Mouse (Mus musculus): ENCODE results near the gene Map2k5.

DNA sequence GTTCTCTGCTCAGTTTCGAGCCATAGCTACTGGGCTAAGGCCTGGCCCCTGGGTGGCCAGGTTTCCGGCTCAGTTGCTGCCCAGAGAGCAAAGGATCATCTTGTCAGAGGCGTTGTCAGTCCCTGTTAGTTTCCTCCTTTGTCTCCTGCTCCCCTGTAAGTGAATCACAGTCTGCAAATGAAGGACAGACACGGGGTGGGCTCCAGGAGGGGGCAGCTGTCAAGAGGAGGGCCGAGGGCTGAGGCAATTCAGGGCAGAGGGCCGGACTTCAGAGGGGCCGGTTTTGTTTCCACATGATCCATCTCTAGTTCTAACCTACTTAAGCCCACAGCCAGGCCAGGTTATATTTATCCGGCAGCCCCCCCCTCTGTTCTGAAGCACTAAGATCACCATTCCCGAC is 212.6 kb downstream of the Map2k5 start:
- no peak for TF ChIP-seq CTCF (IDR thresholded peaks at IDR 0.05; ENCODE audit: insufficient read depth, low read depth, low read length)
- no peak for TF ChIP-seq POLR2A (IDR thresholded peaks at IDR 0.05; ENCODE audit: insufficient read depth, low read depth, low read length)

Data from olfactory bulb, adult 2 months (tissue).